Mouse (Mus musculus): ENCODE measurements around the gene Snx15.
"Not testable (repeated sequence)": the region's sequence is repeated elsewhere in the genome, so short reads cannot be mapped to it uniquely, and the experiment has no call there.

The Snx15 gene

GRCm38 (mm10) chr19:6127760-6128341 lies at the start of gene Snx15:
Snx15 (minus strand) TSS chr19:6128304.
- DNase-seq = peak; percentile 97 to 99

GRCm38 (mm10) chr19:6174771-6175170 lies 46.7 kb upstream of the Snx15 start:
- no peak for DNase-seq

- peak; percentile 17 to 60 for DNase-seq
These were observed 43.1 kb upstream of the Snx15 start for GRCm38 (mm10) chr19:6171215-6171614.

- no peak for DNase-seq
These were observed 38.6 kb upstream of the Snx15 start for GRCm38 (mm10) chr19:6166750-6167149.

- peak; percentile 60 to 67 for DNase-seq
These were observed 35.9 kb upstream of the Snx15 start for GRCm38 (mm10) chr19:6163872-6164547.

GRCm38 (mm10) chr19:6157220-6157619 lies 29.1 kb upstream of the Snx15 start:
- no peak for DNase-seq

- DNase-seq = peak; percentile 71 to 80
These were observed 28.3 kb upstream of the Snx15 start for GRCm38 (mm10) chr19:6156372-6156771.

GRCm38 (mm10) chr19:6155174-6155573 lies 27.1 kb upstream of the Snx15 start:
- DNase-seq = no peak

- no peak for DNase-seq
These were observed 16.7 kb upstream of the Snx15 start for GRCm38 (mm10) chr19:6144842-6145241.

- peak; percentile 87 to 88 for DNase-seq
These were observed 13.3 kb upstream of the Snx15 start, which contains the start of gene Arl2 for GRCm38 (mm10) chr19:6141394-6141749. Arl2 (minus strand) TSS chr19:6141548.

GRCm38 (mm10) chr19:6140678-6141393 lies 12.7 kb upstream of the Snx15 start, which contains the start of gene Batf2:
Batf2 (plus strand) TSS chr19:6140983.
- peak; percentile 92 for DNase-seq

- no peak for DNase-seq
These were observed 12.2 kb upstream of the Snx15 start for GRCm38 (mm10) chr19:6140374-6140677.

- peak in 1 of 2 experiments; percentile 19 for DNase-seq
These were observed 11.6 kb upstream of the Snx15 start for GRCm38 (mm10) chr19:6139701-6140100.

GRCm38 (mm10) chr19:6136397-6136796 lies 8.3 kb upstream of the Snx15 start:
- DNase-seq = no peak

- not testable (repeated sequence) for DNase-seq
These were observed 5.1 kb upstream of the Snx15 start for GRCm38 (mm10) chr19:6133197-6133596.

- DNase-seq = no peak
These were observed 4.2 kb upstream of the Snx15 start for GRCm38 (mm10) chr19:6132171-6132827.

- DNase-seq = not testable (repeated sequence)
These were observed 2.5 kb upstream of the Snx15 start for GRCm38 (mm10) chr19:6130414-6131128.

- DNase-seq = no peak
These were observed 1.1 kb downstream of the Snx15 start for GRCm38 (mm10) chr19:6126789-6127580.

- peak; percentile 67 to 80 for DNase-seq
These were observed 1.8 kb downstream of the Snx15 start for GRCm38 (mm10) chr19:6126289-6126688.

GRCm38 (mm10) chr19:6124898-6125297 lies 3.2 kb downstream of the Snx15 start:
- DNase-seq = no peak

GRCm38 (mm10) chr19:6123330-6123729 lies 4.8 kb downstream of the Snx15 start:
- no peak for DNase-seq

GRCm38 (mm10) chr19:6121761-6122160 lies 6.3 kb downstream of the Snx15 start:
- peak; percentile 14 to 22 for DNase-seq

All from kidney, postnatal 36 days (tissue).